Mouse (Mus musculus) Patski (cell line): ENCODE results near the gene Lrrc8a. TPM values are rescaled to one million over a fixed set of nuclear protein-coding genes. Genes with fewer than 3 reads are reported as not detected.

Experiments
- ATAC-seq: fragments of 100-300 bp; one replicate; pipeline ENCODE4 v1.8.0; 2021
- CTCF ChIA-PET: fragments of 350-600 bp; sonication (Branson Sonifier 250); formaldehyde crosslinking; loops from one replicate; lab custom pipeline; 2022; ENCODE audit warnings: inconsistent platforms; lab: Charles Lee
- POLR2A ChIA-PET: fragments of 350-600 bp; sonication (Branson Sonifier 250); formaldehyde crosslinking; loops from one replicate; lab custom pipeline; 2022; ENCODE audit warnings: antibody characterized with exemption, inconsistent platforms; lab: Charles Lee
- DNase-seq: peaks from one replicate; pipeline ENCODE4 v3.0.0-alpha.2; 2011; ENCODE audit warnings: low read depth, low spot score
- H3K27me3 ChIP-seq: fragments of 371-371 bp; one replicate; pipeline ENCODE4 v1.5.1; 2021
- CTCF ChIP-seq: fragments of 100-300 bp; IDR thresholded peaks from one replicate; pipeline ENCODE4 v1.5.1; 2021
- in situ Hi-C: fragments of 300-500 bp; cut with MboI; formaldehyde crosslinking; loops from 3 replicates; pipeline ENCODE4 v1.11.1; 2018; ENCODE audit warnings: low pct_unique_long_range_greater_than_20kb, mixed read lengths
- polyA plus RNA-seq: library from polyadenylated mRNA; unstranded; gene quantifications from one replicate; pipeline ENCODE4 v1.2.3, GENCODE M21; 2021

Gene Lrrc8a
- polyA plus RNA-seq, 1 experiment from 2014 or later = 19.3 TPM

GRCm38 (mm10) chr2:30250166-30251128 is 12.9 kb downstream of the Lrrc8a start:
- in situ Hi-C loops = no loop called here

GRCm38 (mm10) chr2:30251417-30252104 is 14.0 kb downstream of the Lrrc8a start:
- no peak for DNase-seq
- in situ Hi-C loops = no loop called here
- H3K27me3 ChIP-seq = no peaks in the 10 kb centered on the region
- CTCF ChIA-PET = no interaction called here
- no peak for TF ChIP-seq CTCF
- no peak for ATAC-seq
- POLR2A ChIA-PET = no interaction called here

More at GRCm38 (mm10) chr2:30250166-30251128, 12.9 kb downstream of the Lrrc8a start:
- ATAC-seq (no peak), DNase-seq (no peak)
- TF ChIP-seq CTCF = no peak
- ChIA-PET POLR2A (interaction anchor here (0.6 to 1.3 kb wide), 2 partner anchors 12 to 36 kb away, joined by 3 to 4 read pairs; partner anchors contain the start of gene Lrrc8a), CTCF (no interaction called here)
- no peaks in the 10 kb centered on the region for H3K27me3 ChIP-seq

GRCm38 (mm10) chr2:30252521-30252920 is 15.0 kb downstream of the Lrrc8a start:
- TF ChIP-seq CTCF = no peak
- no peak for DNase-seq
- ATAC-seq = no peak
- H3K27me3 ChIP-seq = no peaks in the 10 kb centered on the region
- POLR2A ChIA-PET = no interaction called here
- CTCF ChIA-PET = no interaction called here
- in situ Hi-C loops = no loop called here

GRCm38 (mm10) chr2:30253809-30254208 is 16.3 kb downstream of the Lrrc8a start:
- ATAC-seq = no peak
- no peak for TF ChIP-seq CTCF
- in situ Hi-C loops = no loop called here
- DNase-seq = no peak
- ChIA-PET CTCF (no interaction called here), POLR2A (no interaction called here)
- no peaks in the 10 kb centered on the region for H3K27me3 ChIP-seq

- ATAC-seq (no peak), DNase-seq (no peak)
- in situ Hi-C loops = no loop called here
- ChIA-PET CTCF (interaction anchor here (0.9 kb wide), 1 partner anchor 14 kb away, joined by 4 read pairs; no protein-coding TSS in a partner anchor), POLR2A (interaction anchor here (0.6 to 1.9 kb wide), 3 partner anchors 11 to 101 kb away, joined by 3 to 7 read pairs (median 3); partner anchors contain the start of gene Phyhd1)
- no peaks in the 10 kb centered on the region for H3K27me3 ChIP-seq
- no peak for TF ChIP-seq CTCF
These were observed 18.3 kb downstream of the Lrrc8a start for GRCm38 (mm10) chr2:30255631-30256395.

GRCm38 (mm10) chr2:30256616-30257350 is 19.3 kb downstream of the Lrrc8a start:
- no peak for TF ChIP-seq CTCF
- CTCF ChIA-PET = interaction anchor here (0.8 to 0.9 kb wide), 2 partner anchors 15 to 17 kb away, joined by 3 to 4 read pairs; partner anchors contain the start of gene Gm28035
- POLR2A ChIA-PET = interaction anchor here (0.6 to 1.9 kb wide), 3 partner anchors 10 to 100 kb away, joined by 3 to 7 read pairs (median 3); partner anchors contain the start of gene Phyhd1

GRCm38 (mm10) chr2:30257699-30258460 is 20.4 kb downstream of the Lrrc8a start:
- no peak for TF ChIP-seq CTCF
- in situ Hi-C loops = no loop called here
- no peak for DNase-seq
- no peak for ATAC-seq
- ChIA-PET CTCF (no interaction called here), POLR2A (interaction anchor here (1.9 kb wide), 1 partner anchor 9 kb away, joined by 7 read pairs; the partner anchor contains the start of gene Phyhd1)
- no peaks in the 10 kb centered on the region for H3K27me3 ChIP-seq

More at GRCm38 (mm10) chr2:30256616-30257350, 19.3 kb downstream of the Lrrc8a start:
- ATAC-seq (no peak), DNase-seq (no peak)
- in situ Hi-C loops = no loop called here
- no peaks in the 10 kb centered on the region for H3K27me3 ChIP-seq

- in situ Hi-C loops = no loop called here
- no peak for TF ChIP-seq CTCF
- ATAC-seq (no peak), DNase-seq (no peak)
- H3K27me3 ChIP-seq = no peaks in the 10 kb centered on the region
- ChIA-PET CTCF (no interaction called here), POLR2A (no interaction called here)
These were observed 21.1 kb downstream of the Lrrc8a start for GRCm38 (mm10) chr2:30258600-30258999.
